Mouse (Mus musculus) heart, postnatal 0 days (tissue): ENCODE results near the gene Srp68. TPM values are rescaled to one million over a fixed set of nuclear protein-coding genes. Genes with fewer than 3 reads are reported as not detected.

Experiments
- ATAC-seq: fragments of 200-750 bp; cut with Nextera tagmentation; 2 replicates; pipeline ENCODE4 v1.8.0; 2017; ENCODE audit warnings: low read depth, moderate number of reproducible peaks, moderate library complexity; ENCODE audit not compliant: insufficient read depth
- DNase-seq: peaks from one replicate; pipeline ENCODE4 v3.0.0-alpha.2; 2016; ENCODE audit warnings: low spot score
- H3K27ac ChIP-seq: fragments of 300-500 bp; sonication (generic); 2 replicates; pipeline ENCODE4 v1.5.1; 2014; ENCODE audit warnings: low read depth, mild to moderate bottlenecking
- H3K27me3 ChIP-seq: fragments of 300-500 bp; sonication (generic); 2 replicates; pipeline ENCODE4 v1.6.1; 2014; ENCODE audit warnings: low read length, mixed read lengths; ENCODE audit not compliant: control insufficient read depth, insufficient read depth
- H3K36me3 ChIP-seq: fragments of 300-500 bp; sonication (generic); replicated peaks from 2 replicates; pipeline ENCODE4 v1.6.1; 2014; ENCODE audit warnings: low read length, mixed read lengths; ENCODE audit not compliant: control insufficient read depth, insufficient read depth
- H3K4me1 ChIP-seq: fragments of 300-500 bp; sonication (generic); 2 replicates; pipeline ENCODE4 v1.6.1; 2014; ENCODE audit warnings: antibody characterized with exemption; ENCODE audit not compliant: control insufficient read depth, insufficient read depth
- H3K4me2 ChIP-seq: fragments of 300-500 bp; sonication (generic); 2 replicates; pipeline ENCODE4 v1.6.1; 2014; ENCODE audit warnings: low read depth, mild to moderate bottlenecking, low read length, moderate library complexity
- H3K4me3 ChIP-seq: fragments of 300-500 bp; sonication (generic); 2 replicates; pipeline ENCODE4 v1.5.1; 2014; ENCODE audit warnings: low read depth, low read length
- H3K9ac ChIP-seq: fragments of 300-500 bp; sonication (generic); replicated peaks from 2 replicates; pipeline ENCODE4 v1.6.1; 2014; ENCODE audit warnings: low read depth, low read length, mixed read lengths
- H3K9me3 ChIP-seq: fragments of 300-500 bp; sonication (generic); replicated peaks from 2 replicates; pipeline ENCODE4 v1.6.1; 2016; ENCODE audit warnings: low read length; ENCODE audit not compliant: control insufficient read depth
- CTCF ChIP-seq: IDR thresholded peaks from 2 replicates; pipeline ENCODE4 v1.5.1; 2016; ENCODE audit warnings: antibody characterized with exemption, control low read depth, low read depth
- EP300 ChIP-seq: IDR thresholded peaks from 2 replicates; pipeline ENCODE4 v1.6.1; 2016; ENCODE audit warnings: antibody characterized with exemption, low read depth
- WGBS: fragments of 180-500 bp; shearing (Covaris S2); extraction: QIAGEN DNeasy Blood & Tissue Kit; methylation state at CpG from one replicate; pipeline ENCODE4 v1.1.7; 2014; 5-methylcytosine and 5-hydroxymethylcytosine counted together
- polyA plus RNA-seq: library from polyadenylated mRNA; unstranded; fragments of >200 nt; fragmentation: Nextera tagmentation; extraction: Ambion mirVana; gene quantifications from 2 replicates; pipeline ENCODE4 v1.2.1, GENCODE M21; 2015
- total RNA-seq: library from RNA; depleted of rRNA; stranded (reverse); fragments of >200 nt; gene quantifications from 2 replicates; pipeline ENCODE4 v1.2.3, GENCODE M21; 2014; ENCODE audit warnings: low replicate concordance

The Srp68 gene
- total and polyA plus RNA-seq, 2 experiments from 2014 or later: 33.6 to 48.2 TPM

DNA sequence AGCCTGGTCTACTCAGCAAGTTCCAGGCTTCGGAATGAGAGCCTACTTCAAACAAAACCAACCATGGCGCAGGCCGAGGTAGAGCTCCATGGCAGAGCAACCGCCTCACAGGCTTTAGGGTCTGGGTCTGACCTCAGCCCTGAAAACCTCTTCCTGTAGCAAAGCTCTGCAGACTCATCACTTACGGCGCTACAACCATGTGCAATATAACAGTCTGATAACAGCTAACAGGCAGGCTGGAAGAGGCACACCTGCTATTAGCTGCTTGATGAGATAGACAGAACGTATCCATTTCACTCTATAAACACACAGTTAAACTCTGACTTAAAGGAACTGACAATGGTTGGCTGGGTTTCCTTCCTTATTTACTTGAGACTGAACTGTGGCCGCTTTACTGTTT lies 14.6 kb downstream of the Srp68 start:
- no peaks in the 10 kb centered on the region for H3K4me1 ChIP-seq
- no peak for TF ChIP-seq EP300
- no peak for TF ChIP-seq CTCF
- 87% methylated on average over 8 of the region's 8 CpGs for WGBS
- H3K27ac ChIP-seq: no peak overlapping the region
- ATAC-seq (no peak), DNase-seq (no peak)
- H3K27me3 ChIP-seq: no peaks in the 10 kb centered on the region
- no peak overlapping the region for H3K9ac ChIP-seq
- no peak overlapping the region for H3K4me3 ChIP-seq
- H3K9me3 ChIP-seq: no peaks in the 10 kb centered on the region
- peaks cover 89% of the 10 kb centered on the region for H3K36me3 ChIP-seq
- no peak overlapping the region for H3K4me2 ChIP-seq

DNA sequence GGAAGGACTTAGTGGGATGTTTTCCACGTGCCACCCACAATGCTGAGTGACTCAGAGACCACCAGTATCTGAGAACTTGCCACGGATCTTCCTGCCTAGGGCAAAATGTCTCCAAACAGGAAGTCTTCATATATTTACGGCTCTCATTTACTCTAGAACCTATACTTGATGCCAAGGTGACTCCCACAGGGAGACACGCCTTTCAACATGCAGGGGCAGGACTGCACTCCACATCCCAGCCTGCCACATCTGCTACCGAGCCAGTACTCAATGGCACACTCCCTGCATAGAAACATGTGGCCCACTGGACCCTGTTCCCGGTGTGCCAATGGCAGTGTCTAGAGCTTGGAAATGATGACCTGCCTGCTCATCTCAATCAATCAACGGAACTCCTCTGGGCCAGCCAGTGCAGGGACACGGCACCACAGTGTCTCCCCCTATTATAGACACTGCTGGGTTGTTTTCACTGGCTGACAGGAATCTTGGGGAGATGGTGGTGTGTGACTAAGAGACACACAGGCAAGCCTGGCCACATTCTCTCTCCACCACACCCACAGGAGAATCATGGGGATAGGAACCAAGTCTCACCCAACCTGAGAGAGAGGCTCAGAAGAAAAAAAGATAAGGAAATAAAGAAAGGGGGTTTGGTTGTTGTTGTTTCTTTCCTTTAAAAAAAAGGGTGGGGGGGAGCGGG lies 17.9 kb downstream of the Srp68 start:
- H3K27me3 ChIP-seq: no peaks in the 10 kb centered on the region
- no peaks in the 10 kb centered on the region for H3K4me1 ChIP-seq
- H3K36me3 ChIP-seq: peaks cover 88% of the 10 kb centered on the region
- no peak for ATAC-seq
- 78% methylated on average over 9 of the region's 9 CpGs for WGBS
- no peak for TF ChIP-seq EP300
- TF ChIP-seq CTCF: no peak
- H3K27ac ChIP-seq: no peak overlapping the region
- DNase-seq: no peak
- no peak overlapping the region for H3K4me3 ChIP-seq
- no peak overlapping the region for H3K9ac ChIP-seq
- no peaks in the 10 kb centered on the region for H3K9me3 ChIP-seq
- no peak overlapping the region for H3K4me2 ChIP-seq

DNA sequence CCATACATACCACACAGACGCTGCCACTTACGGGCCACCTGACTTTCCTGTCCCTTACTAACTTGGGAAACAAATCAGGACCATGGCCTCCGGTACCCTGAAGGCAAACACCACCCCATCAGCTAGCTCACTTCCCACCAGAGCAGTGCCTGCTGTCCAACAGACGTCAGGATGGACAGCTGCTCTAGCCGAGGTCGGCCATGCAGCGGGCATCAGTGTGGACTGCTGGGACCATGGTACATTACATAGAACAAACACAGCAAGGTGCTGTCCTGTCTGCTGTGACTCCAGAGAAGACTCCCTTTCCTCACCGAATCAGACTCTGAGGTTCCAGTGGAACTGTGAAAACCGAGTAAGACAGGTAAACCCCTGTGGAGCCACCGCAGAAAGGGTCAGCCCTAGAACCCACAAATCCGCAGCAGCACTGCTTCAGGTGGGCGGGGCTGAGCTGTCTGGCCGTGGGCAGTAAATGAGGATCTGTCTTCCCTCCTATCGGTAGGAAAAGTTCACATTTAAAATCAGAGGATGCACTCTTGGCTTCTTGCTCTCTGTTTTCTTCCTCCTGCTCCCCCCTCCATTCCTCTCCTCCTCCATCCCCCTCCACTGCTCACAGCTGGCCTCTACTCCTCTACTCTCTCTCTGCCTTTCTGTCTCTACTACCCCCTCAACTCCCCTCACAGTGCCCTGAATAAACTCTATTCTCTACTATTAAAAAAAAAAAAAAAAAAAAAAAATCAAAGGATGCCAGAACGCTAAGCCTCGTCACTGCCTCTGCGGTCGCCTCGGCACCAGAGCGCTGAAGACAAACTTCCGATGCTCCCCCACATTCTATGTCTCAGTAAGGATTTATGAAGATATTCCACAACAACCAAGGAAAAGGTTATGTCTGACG lies 18.7 kb downstream of the Srp68 start:
- H3K4me1 ChIP-seq: no peaks in the 10 kb centered on the region
- 82% methylated on average over 22 of the region's 22 CpGs for WGBS
- ATAC-seq (no peak), DNase-seq (no peak)
- no peaks in the 10 kb centered on the region for H3K27me3 ChIP-seq
- no peak overlapping the region for H3K27ac ChIP-seq
- no peaks in the 10 kb centered on the region for H3K9me3 ChIP-seq
- H3K36me3 ChIP-seq: peaks cover 88% of the 10 kb centered on the region
- H3K4me3 ChIP-seq: no peak overlapping the region
- H3K4me2 ChIP-seq: no peak overlapping the region
- H3K9ac ChIP-seq: no peak overlapping the region
- TF ChIP-seq CTCF: no peak

DNA sequence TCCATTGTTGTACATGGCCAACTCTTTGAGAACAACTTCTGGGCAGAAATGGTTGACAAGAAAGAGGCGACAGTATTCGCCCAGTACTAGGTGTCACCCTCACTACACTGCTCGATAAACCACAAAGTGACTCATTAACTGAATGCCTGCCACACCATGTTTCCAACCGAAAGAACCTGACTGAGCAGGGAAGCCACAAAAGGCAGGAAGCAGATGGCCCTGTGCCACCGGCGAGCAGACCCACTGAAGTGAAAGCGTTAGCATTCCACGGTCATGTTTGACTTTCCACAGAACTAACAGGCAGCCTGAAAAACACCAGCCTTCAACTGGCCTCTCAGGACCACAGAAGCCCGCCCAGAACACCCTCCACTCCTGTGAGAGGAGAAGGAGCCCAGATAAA lies 19.4 kb downstream of the Srp68 start:
- Histone ChIP-seq H3K27me3 (no peaks in the 10 kb centered on the region), H3K4me2 (no peak overlapping the region), H3K9ac (no peak overlapping the region), H3K9me3 (no peaks in the 10 kb centered on the region), H3K36me3 (peaks cover 88% of the 10 kb centered on the region), H3K4me1 (no peaks in the 10 kb centered on the region), H3K4me3 (no peak overlapping the region), H3K27ac (no peak overlapping the region)
- ATAC-seq (no peak), DNase-seq (no peak)
- WGBS: 67% methylated on average over 9 of the region's 9 CpGs
- TF ChIP-seq EP300 (no peak), CTCF (no peak)

DNA sequence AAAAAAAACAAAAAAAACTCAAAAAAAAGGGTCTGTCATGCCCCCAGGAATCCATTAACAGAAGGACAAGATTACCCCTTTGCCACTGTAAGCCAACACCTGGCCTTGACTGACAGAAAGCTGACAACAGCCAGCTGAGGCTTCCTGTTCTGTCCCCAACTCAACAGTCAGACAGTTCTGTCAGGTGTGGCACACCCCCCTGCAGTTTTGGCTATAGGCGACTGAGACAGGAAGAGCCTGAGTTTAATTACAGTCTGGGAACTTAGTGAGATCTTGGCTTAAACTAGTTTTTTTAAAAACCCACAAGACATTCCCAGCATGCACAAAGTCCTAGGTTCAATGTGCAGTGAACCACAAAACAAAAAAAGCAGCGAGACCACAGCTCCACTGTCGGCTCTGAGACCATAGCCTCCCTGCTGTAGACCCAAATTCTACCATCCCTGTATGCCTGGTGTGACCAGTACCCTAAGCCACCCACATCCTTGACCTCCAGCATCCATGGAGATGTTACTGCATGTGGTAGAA lies 20.9 kb downstream of the Srp68 start:
- H3K9ac ChIP-seq: no peak overlapping the region
- ATAC-seq (no peak), DNase-seq (no peak)
- H3K9me3 ChIP-seq: no peaks in the 10 kb centered on the region
- H3K27me3 ChIP-seq: no peaks in the 10 kb centered on the region
- no peak overlapping the region for H3K4me3 ChIP-seq
- WGBS: 98% methylated on average over 3 of the region's 3 CpGs
- H3K27ac ChIP-seq: no peak overlapping the region
- H3K4me2 ChIP-seq: no peak overlapping the region
- H3K4me1 ChIP-seq: no peaks in the 10 kb centered on the region
- H3K36me3 ChIP-seq: peaks cover 90% of the 10 kb centered on the region
- no peak for TF ChIP-seq CTCF
- TF ChIP-seq EP300: no peak
